Mouse (Mus musculus) Muller cell, postnatal 12 days (primary cell): ENCODE data around the gene Parp8.

ENCODE experiments used
- DNase-seq: peaks from one replicate; pipeline ENCODE4 v3.0.0-alpha.2; 2015; ENCODE audit errors: inconsistent ontology term

Parp8 gene

GRCm38 (mm10) chr13:116870221-116870620 lies 155.1 kb downstream of the Parp8 start:
- no peak for DNase-seq

- peak; percentile 33 for DNase-seq
Measured at GRCm38 (mm10) chr13:116843937-116844336, 181.4 kb downstream of the Parp8 start.

GRCm38 (mm10) chr13:116830984-116831383 lies 194.4 kb downstream of the Parp8 start:
- no peak for DNase-seq

GRCm38 (mm10) chr13:116829015-116829414 lies 196.3 kb downstream of the Parp8 start:
- peak; percentile 42 for DNase-seq

- no peak for DNase-seq
Measured at GRCm38 (mm10) chr13:116811456-116811855, 213.9 kb downstream of the Parp8 start.
